Mouse (Mus musculus) hindbrain, embryonic 10.5 days (tissue): ENCODE measurements at regions not wholly inside any gene's neighbourhood (a gene's known extent, or its start where the extent isn't known, plus 50 kb on each side); places are given as distances from the start of the nearest gene placed in this dataset.

ENCODE experiments used
- DNase-seq: peaks from one replicate; pipeline ENCODE4 v3.0.0-alpha.2; 2017; ENCODE audit warnings: low spot score
- H3K27ac ChIP-seq: fragments of 300-500 bp; sonication (generic); 2 replicates; pipeline ENCODE4 v1.5.1; 2016; ENCODE audit warnings: mild to moderate bottlenecking, moderate library complexity
- H3K27me3 ChIP-seq: fragments of 300-500 bp; sonication (generic); 2 replicates; pipeline ENCODE4 v1.6.1; 2016; ENCODE audit warnings: mild to moderate bottlenecking; ENCODE audit not compliant: poor library complexity, insufficient read depth, severe bottlenecking
- H3K36me3 ChIP-seq: fragments of 300-500 bp; sonication (generic); 2 replicates; pipeline ENCODE4 v1.6.1; 2016; ENCODE audit warnings: mild to moderate bottlenecking, moderate library complexity
- H3K4me1 ChIP-seq: fragments of 300-500 bp; sonication (generic); replicated peaks from 2 replicates; pipeline ENCODE4 v1.6.1; 2016; ENCODE audit warnings: mild to moderate bottlenecking
- H3K4me3 ChIP-seq: fragments of 300-500 bp; sonication (generic); 2 replicates; pipeline ENCODE4 v1.5.1; 2016; ENCODE audit warnings: mild to moderate bottlenecking, moderate library complexity
- H3K9me3 ChIP-seq: fragments of 300-500 bp; sonication (generic); 2 replicates; pipeline ENCODE4 v1.6.1; 2016; ENCODE audit warnings: mild to moderate bottlenecking, moderate library complexity
- WGBS: fragments of 180-500 bp; shearing (Covaris S2); methylation state at CpG from one replicate; pipeline ENCODE4 v1.1.7; 2016; 5-methylcytosine and 5-hydroxymethylcytosine counted together

- Histone ChIP-seq H3K36me3 (no peaks in the 10 kb centered on the region), H3K27me3 (no peaks in the 10 kb centered on the region), H3K4me3 (no peak overlapping the region), H3K27ac (no peak overlapping the region), H3K9me3 (no peaks in the 10 kb centered on the region), H3K4me1 (no peaks in the 10 kb centered on the region)
- DNase-seq, result no peak
- WGBS, result 66% methylated on average over 1 of the region's 1 CpGs
Measured at GRCm38 (mm10) chr1:83527803-83528202, 119.8 kb upstream of the Sphkap start.

DNA sequence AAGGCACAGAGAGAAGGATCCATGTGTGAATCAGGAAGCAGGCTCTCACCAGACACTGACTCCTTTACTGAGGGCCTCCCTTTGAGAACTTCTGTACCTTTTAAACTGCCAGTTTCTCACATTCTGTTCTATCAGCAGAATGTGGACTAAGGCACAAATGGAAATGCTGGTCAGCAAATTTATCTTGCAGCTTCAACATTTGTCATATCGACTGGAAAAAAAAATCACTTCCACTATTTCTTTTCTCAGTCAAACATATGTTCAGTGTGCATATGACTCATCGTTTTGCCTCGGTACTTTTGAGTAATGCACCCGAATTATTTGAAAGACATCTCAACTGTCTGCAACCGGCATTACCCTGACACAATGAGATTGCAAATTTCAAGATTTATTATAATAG is 101.4 kb upstream of the Sphkap start:
- no peaks in the 10 kb centered on the region for H3K27me3 ChIP-seq
- no peaks in the 10 kb centered on the region for H3K36me3 ChIP-seq
- H3K4me3 ChIP-seq, result no peak overlapping the region
- H3K27ac ChIP-seq, result no peak overlapping the region
- 89% methylated on average over 5 of the region's 5 CpGs for WGBS
- H3K9me3 ChIP-seq, result no peaks in the 10 kb centered on the region
- DNase-seq, result no peak
- H3K4me1 ChIP-seq, result no peaks in the 10 kb centered on the region

- Histone ChIP-seq H3K27me3 (no peaks in the 10 kb centered on the region), H3K4me1 (no peaks in the 10 kb centered on the region), H3K36me3 (no peaks in the 10 kb centered on the region), H3K27ac (no peak overlapping the region), H3K9me3 (no peaks in the 10 kb centered on the region), H3K4me3 (no peak overlapping the region)
- DNase-seq, result no peak
- WGBS, result 83% methylated on average over 2 of the region's 2 CpGs
Measured at GRCm38 (mm10) chr1:83505386-83505785, 97.4 kb upstream of the Sphkap start.

GRCm38 (mm10) chr1:83496888-83497287 is 88.9 kb upstream of the Sphkap start:
- WGBS, result 84% methylated on average over 2 of the region's 2 CpGs
- H3K36me3 ChIP-seq, result no peaks in the 10 kb centered on the region
- H3K27ac ChIP-seq, result no peak overlapping the region
- H3K9me3 ChIP-seq, result no peaks in the 10 kb centered on the region
- no peaks in the 10 kb centered on the region for H3K27me3 ChIP-seq
- H3K4me3 ChIP-seq, result no peak overlapping the region
- DNase-seq, result no peak
- H3K4me1 ChIP-seq, result no peaks in the 10 kb centered on the region

- WGBS, result 70% methylated on average over 2 of the region's 2 CpGs
- Histone ChIP-seq H3K9me3 (no peaks in the 10 kb centered on the region), H3K27ac (no peak overlapping the region), H3K4me3 (no peak overlapping the region), H3K27me3 (no peaks in the 10 kb centered on the region), H3K4me1 (no peaks in the 10 kb centered on the region), H3K36me3 (no peaks in the 10 kb centered on the region)
- DNase-seq, result no peak
Measured at GRCm38 (mm10) chr1:83496380-83496779, 88.4 kb upstream of the Sphkap start.

- H3K4me3 ChIP-seq, result no peak overlapping the region
- WGBS, result 81% methylated on average over 4 of the region's 4 CpGs
- no peak for DNase-seq
Measured at GRCm38 (mm10) chr1:83495022-83495421, 87.0 kb upstream of the Sphkap start.

DNA sequence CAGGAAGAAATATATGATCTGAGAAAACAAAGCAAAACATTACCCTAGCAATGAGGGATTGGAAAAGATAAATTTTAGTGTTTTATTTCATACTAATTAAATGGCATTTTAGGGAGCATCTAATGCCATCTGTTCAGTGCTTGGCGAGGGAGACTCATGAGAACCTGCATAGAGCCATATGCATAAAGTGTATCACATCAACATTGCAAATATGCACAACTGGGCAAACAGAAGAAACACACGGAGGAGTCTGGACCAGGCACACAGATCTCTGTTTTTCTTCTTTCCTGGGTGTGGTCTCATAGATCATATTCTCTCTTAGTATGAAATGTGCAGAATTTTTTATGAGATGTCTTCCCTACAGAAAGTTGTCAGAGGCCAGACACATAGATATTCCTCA is 71.1 kb upstream of the Sphkap start:
- H3K4me3 ChIP-seq, result no peak overlapping the region
- DNase-seq, result no peak

More at GRCm38 (mm10) chr1:83495022-83495421, 87.0 kb upstream of the Sphkap start:
- Histone ChIP-seq H3K4me1 (no peaks in the 10 kb centered on the region), H3K9me3 (no peaks in the 10 kb centered on the region), H3K36me3 (no peaks in the 10 kb centered on the region), H3K27me3 (no peaks in the 10 kb centered on the region), H3K27ac (no peak overlapping the region)

More for the DNA sequence above, 71.1 kb upstream of the Sphkap start:
- H3K9me3 ChIP-seq, result no peaks in the 10 kb centered on the region
- no peaks in the 10 kb centered on the region for H3K27me3 ChIP-seq
- WGBS, result 79% methylated on average over 2 of the region's 2 CpGs
- no peaks in the 10 kb centered on the region for H3K4me1 ChIP-seq
- no peaks in the 10 kb centered on the region for H3K36me3 ChIP-seq
- H3K27ac ChIP-seq, result no peak overlapping the region
